Mouse (Mus musculus) ES-Bruce4 (cell line): ENCODE results near the gene Smc2. TPM values are rescaled to one million over a fixed set of nuclear protein-coding genes. Genes with fewer than 3 reads are reported as not detected.
"Not testable (repeated sequence)": the region's sequence is repeated elsewhere in the genome, so short reads cannot be mapped to it uniquely, and the experiment has no call there.

Experiments used
- H3K27ac ChIP-seq: 2 replicates; pipeline ENCODE4 v1.5.1; 2012; ENCODE audit warnings: low read length, inconsistent platforms; ENCODE audit not compliant: insufficient read depth
- H3K27me3 ChIP-seq: 2 replicates; pipeline ENCODE4 v1.6.1; 2012; ENCODE audit warnings: mild to moderate bottlenecking, low read length, inconsistent platforms; ENCODE audit not compliant: control insufficient read depth, poor library complexity, insufficient read depth, severe bottlenecking
- H3K36me3 ChIP-seq: 2 replicates; pipeline ENCODE4 v1.6.1; 2012; ENCODE audit warnings: inconsistent platforms, mild to moderate bottlenecking, low read length, moderate library complexity; ENCODE audit not compliant: control insufficient read depth, poor library complexity, insufficient read depth, severe bottlenecking
- H3K4me1 ChIP-seq: one replicate; pipeline ENCODE4 v1.8.1; 2011; ENCODE audit warnings: low read length; ENCODE audit not compliant: control insufficient read depth, insufficient read depth
- H3K4me3 ChIP-seq: 2 replicates; pipeline ENCODE4 v1.5.1; 2011; ENCODE audit warnings: low read depth, mild to moderate bottlenecking, low read length
- H3K9ac ChIP-seq: 2 replicates; pipeline ENCODE4 v1.6.1; 2012; ENCODE audit warnings: low read depth, mild to moderate bottlenecking, inconsistent platforms; ENCODE audit not compliant: poor library complexity, severe bottlenecking
- H3K9me3 ChIP-seq: replicated peaks from 2 replicates; pipeline ENCODE4 v1.6.1; 2012; ENCODE audit warnings: mild to moderate bottlenecking, low read length, inconsistent platforms; ENCODE audit not compliant: control insufficient read depth, poor library complexity, insufficient read depth, severe bottlenecking
- CTCF ChIP-seq: IDR thresholded peaks from one replicate; pipeline ENCODE4 v1.8.1; 2011; ENCODE audit warnings: low read depth, low read length
- EP300 ChIP-seq: IDR thresholded peaks from 2 replicates; pipeline ENCODE4 v1.6.1; 2011; ENCODE audit warnings: low read depth, low read length; ENCODE audit not compliant: insufficient read depth
- POLR2A ChIP-seq: IDR thresholded peaks from one replicate; pipeline ENCODE4 v1.8.1; 2011; ENCODE audit warnings: low read length; ENCODE audit not compliant: insufficient read depth
- polyA plus RNA-seq: library from polyadenylated mRNA; stranded (reverse); fragments of >200 nt; gene quantifications from 2 replicates; pipeline ENCODE4 v1.2.4, GENCODE M21; 2011; ENCODE audit warnings: low read depth; ENCODE audit not compliant: missing spikeins, insufficient read depth, insufficient read length

Smc2 gene
- 106 and 107 TPM in 2 replicates for polyA plus RNA-seq

GRCm38 (mm10) chr4:52438886-52439664 is at the start of gene Smc2:
Smc2 (plus strand) TSS chr4:52439243.
- Histone ChIP-seq H3K4me1 (no peaks in the 10 kb centered on the region), H3K27me3 (no peaks in the 10 kb centered on the region), H3K36me3 (peaks cover 24% of the 10 kb centered on the region), H3K27ac (0 out of 2 replicates have a peak within 1 kb of the TSS, but pooled peaks have one; percentile 10), H3K4me3 (peak within 1 kb of the TSS; percentile 91), H3K9ac (peak within 1 kb of the TSS; percentile 71), H3K9me3 (no peaks in the 10 kb centered on the region)
- TF ChIP-seq EP300 (no peak), CTCF (no peak), POLR2A (peak; percentile 52)

GRCm38 (mm10) chr4:52411587-52411986 is 27.5 kb upstream of the Smc2 start:
- H3K9ac ChIP-seq, result no peak overlapping the region
- no peaks in the 10 kb centered on the region for H3K4me1 ChIP-seq
- no peak overlapping the region for H3K27ac ChIP-seq
- no peaks in the 10 kb centered on the region for H3K27me3 ChIP-seq
- no peaks in the 10 kb centered on the region for H3K9me3 ChIP-seq
- no peak overlapping the region for H3K4me3 ChIP-seq
- TF ChIP-seq EP300 (no peak), CTCF (no peak), POLR2A (no peak)
- no peaks in the 10 kb centered on the region for H3K36me3 ChIP-seq

- no peaks in the 10 kb centered on the region for H3K27me3 ChIP-seq
- no peak overlapping the region for H3K9ac ChIP-seq
- no peak overlapping the region for H3K27ac ChIP-seq
- no peak overlapping the region for H3K4me3 ChIP-seq
- no peak for TF ChIP-seq EP300
- no peak for TF ChIP-seq CTCF
- TF ChIP-seq POLR2A, result no peak
- H3K36me3 ChIP-seq, result no peaks in the 10 kb centered on the region
- no peaks in the 10 kb centered on the region for H3K4me1 ChIP-seq
- no peaks in the 10 kb centered on the region for H3K9me3 ChIP-seq
Observed at GRCm38 (mm10) chr4:52423653-52424052, 15.4 kb upstream of the Smc2 start.

GRCm38 (mm10) chr4:52429310-52430198 is 9.5 kb upstream of the Smc2 start:
- H3K4me1 ChIP-seq, result no peaks in the 10 kb centered on the region
- no peak overlapping the region for H3K4me3 ChIP-seq
- H3K27ac ChIP-seq, result no peak overlapping the region
- H3K27me3 ChIP-seq, result no peaks in the 10 kb centered on the region
- TF ChIP-seq POLR2A (no peak), CTCF (no peak)
- no peak overlapping the region for H3K9ac ChIP-seq
- no peaks in the 10 kb centered on the region for H3K36me3 ChIP-seq
- H3K9me3 ChIP-seq, result no peaks in the 10 kb centered on the region

GRCm38 (mm10) chr4:52435551-52435950 is 3.5 kb upstream of the Smc2 start:
- H3K9ac ChIP-seq, H3K27me3 ChIP-seq, H3K36me3 ChIP-seq, H3K27ac ChIP-seq, H3K4me1 ChIP-seq, H3K4me3 ChIP-seq, H3K9me3 ChIP-seq: not testable (repeated sequence)

GRCm38 (mm10) chr4:52438371-52438885 is 615 bp upstream of the Smc2 start:
- Histone ChIP-seq H3K9ac (peak overlapping the region; percentile 71), H3K27me3 (no peaks in the 10 kb centered on the region), H3K27ac (no peak overlapping the region), H3K4me1 (no peaks in the 10 kb centered on the region), H3K4me3 (peak overlapping the region; percentile 83), H3K9me3 (no peaks in the 10 kb centered on the region), H3K36me3 (peaks cover 18% of the 10 kb centered on the region)
- TF ChIP-seq POLR2A (no peak), CTCF (no peak), EP300 (no peak)
